In genomic region chr12:102242076-102242722, GRCm38 (mm10) we compare ENCODE assay signal across 7 mouse cellular contexts. TPM values are rescaled to one million over a fixed set of nuclear protein-coding genes. Genes with fewer than 3 reads are reported as not detected.
DNase-seq lines count a peak whose midpoint lies in the region; ATAC-seq lines count a peak whose summit lies in the region.

No protein-coding gene starts in this region.

- no peak for DNase-seq in liver, embryonic 11.5 days (ENCODE audit: low spot score)
- DNase-seq in liver: no peak
- no peak for DNase-seq in forebrain, embryonic 14.5 days (ENCODE audit: low spot score)
- DNase-seq in heart, postnatal 14 days: peak; percentile 17 to 31
- no peak for DNase-seq in spleen, postnatal 10 days (ENCODE audit: low spot score in 2 of 2)
- no peak for DNase-seq in thymus, postnatal 4 days

- peak; percentile 33; the same call in 1 of the 2 replicates for ATAC-seq in liver, embryonic 11.5 days (replicated peaks; ENCODE audit: low FRiP score)
- peak; percentile 37; the same call in 1 of the 2 replicates for ATAC-seq in forebrain, embryonic 14.5 days
- ATAC-seq in neutrophil, adult 5-6 weeks (ENCODE audit: extremely low read depth, insufficient number of reproducible peaks, low FRiP score, poor library complexity, severe bottlenecking): peak; percentile 34; the same call in 1 of the 2 replicates

- H3K36me3 ChIP-seq in liver, embryonic 11.5 days (ENCODE audit: control insufficient read depth, insufficient read depth, low read length): no peaks in the 10 kb centered on the region
- no peaks in the 10 kb centered on the region for H3K36me3 ChIP-seq in forebrain, embryonic 14.5 days (ENCODE audit: control insufficient read depth, insufficient read depth, low read length)

- H3K4me1 ChIP-seq in liver, embryonic 11.5 days (replicated peaks; ENCODE audit: control insufficient read depth, insufficient read depth, low read length): no peaks in the 10 kb centered on the region
- H3K4me1 ChIP-seq in forebrain, embryonic 14.5 days (ENCODE audit: control insufficient read depth, insufficient read depth, low read length): no peaks in the 10 kb centered on the region

- no peak overlapping the region for H3K4me2 ChIP-seq in liver, embryonic 11.5 days
- no peak overlapping the region for H3K4me2 ChIP-seq in forebrain, embryonic 14.5 days (ENCODE audit: low read length)

- H3K9ac ChIP-seq in liver, embryonic 11.5 days (ENCODE audit: low read depth, low read length): no peak overlapping the region
- no peak overlapping the region for H3K9ac ChIP-seq in forebrain, embryonic 14.5 days (ENCODE audit: low read length)

- no peak overlapping the region for H3K4me3 ChIP-seq in liver, embryonic 11.5 days (ENCODE audit: low read depth, low read length)
- no peak overlapping the region for H3K4me3 ChIP-seq in forebrain, embryonic 14.5 days (ENCODE audit: low read depth, low read length)

- intact Hi-C loops in heart, postnatal 14 days (cut with DNase I): no loop called here

- H3K9me3 ChIP-seq in liver, embryonic 11.5 days (ENCODE audit: control insufficient read depth, low read length): no peaks in the 10 kb centered on the region
- H3K9me3 ChIP-seq in forebrain, embryonic 14.5 days (replicated peaks; ENCODE audit: control insufficient read depth, low read length): no peaks in the 10 kb centered on the region

- H3K27me3 ChIP-seq in liver, embryonic 11.5 days (replicated peaks; ENCODE audit: control insufficient read depth, insufficient read depth, low read length): no peaks in the 10 kb centered on the region
- H3K27me3 ChIP-seq in forebrain, embryonic 14.5 days (replicated peaks; ENCODE audit: control insufficient read depth, insufficient read depth, low read length): no peaks in the 10 kb centered on the region

- WGBS in liver, embryonic 11.5 days: 58% methylated on average over 6 of the region's 6 CpGs
- 59% methylated on average over 6 of the region's 6 CpGs for WGBS in forebrain, embryonic 14.5 days

- no peak overlapping the region for H3K27ac ChIP-seq in liver, embryonic 11.5 days (ENCODE audit: low read depth, low read length)
- no peak overlapping the region for H3K27ac ChIP-seq in forebrain, embryonic 14.5 days (ENCODE audit: low read depth, low read length)

RNA-seq across cellular contexts. Expression of gene Rin3, which starts 40.6 kb away (rescaled TPM):
- 10.2 and 12.9 TPM in 2 replicates for polyA plus RNA-seq in liver, embryonic 11.5 days (2014; fragmentation: Nextera tagmentation; extraction: Ambion mirVana)
- polyA plus RNA-seq in forebrain, embryonic 14.5 days (2014; fragmentation: Nextera tagmentation; extraction: Ambion mirVana): 1.9 and 2.9 TPM in 2 replicates
- total RNA-seq in heart, postnatal 14 days (2021): 10 to 100 TPM; 23.1 to 26.1 TPM
- 196 and 218 TPM in 2 replicates for total RNA-seq in neutrophil, adult 5-6 weeks (2017)

Comparison
In these comparisons a context has a peak if more than half of its experiments do, and no peak if none do; other contexts are left out.
1. DNase-seq: peak in heart, postnatal 14 days (2 of 2); none in liver, embryonic 11.5 days (single experiment), liver (single experiment), forebrain, embryonic 14.5 days (single experiment), spleen, postnatal 10 days (0 of 2) and thymus, postnatal 4 days (single experiment).
2. Peak in every context shown above with its lines, with median percentiles within 50 percentile points of each other: ATAC-seq.